Mouse (Mus musculus) thymus, postnatal 10 days (tissue): ENCODE data around the gene Fyn.

ENCODE experiments used
- DNase-seq, 2 experiments: peaks; one replicate each; pipeline ENCODE4 v3.0.0; 2021; ENCODE audit warnings: low spot score in 2 of 2

Fyn gene

DNA sequence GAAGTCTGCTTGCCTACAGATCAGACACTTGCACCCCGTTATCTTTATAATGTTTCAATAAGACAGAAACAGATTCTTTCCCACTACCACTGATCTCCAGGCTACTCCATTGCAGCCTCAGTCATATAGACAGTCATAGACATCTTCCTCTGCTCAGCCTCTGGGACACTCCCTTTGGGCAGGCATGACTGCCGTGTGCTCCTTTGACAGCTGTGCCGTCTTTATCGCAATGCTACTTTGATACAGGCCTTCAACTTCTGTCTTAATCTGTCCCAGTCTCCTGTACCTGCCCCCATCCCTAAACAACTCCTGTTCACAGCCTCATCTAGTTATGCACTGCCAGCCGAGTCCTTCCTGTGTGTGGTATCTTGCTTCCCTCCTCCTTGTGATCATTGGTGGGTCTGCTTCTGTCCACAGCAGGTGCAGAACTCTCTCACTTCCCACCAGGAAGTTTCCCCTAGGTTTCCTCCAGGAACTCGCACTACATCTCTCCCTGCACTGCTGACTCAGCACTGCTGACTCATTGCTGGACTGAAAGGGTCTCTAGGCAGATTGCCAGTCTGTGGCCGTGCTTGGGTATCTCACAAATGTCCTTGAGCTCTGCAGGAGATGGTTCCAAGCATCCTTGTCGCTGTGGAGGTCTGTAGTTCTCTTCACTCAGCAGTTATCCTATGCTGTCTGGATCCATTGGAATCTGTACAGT lies 43.4 kb downstream of the Fyn start:
- no peak for DNase-seq

DNA sequence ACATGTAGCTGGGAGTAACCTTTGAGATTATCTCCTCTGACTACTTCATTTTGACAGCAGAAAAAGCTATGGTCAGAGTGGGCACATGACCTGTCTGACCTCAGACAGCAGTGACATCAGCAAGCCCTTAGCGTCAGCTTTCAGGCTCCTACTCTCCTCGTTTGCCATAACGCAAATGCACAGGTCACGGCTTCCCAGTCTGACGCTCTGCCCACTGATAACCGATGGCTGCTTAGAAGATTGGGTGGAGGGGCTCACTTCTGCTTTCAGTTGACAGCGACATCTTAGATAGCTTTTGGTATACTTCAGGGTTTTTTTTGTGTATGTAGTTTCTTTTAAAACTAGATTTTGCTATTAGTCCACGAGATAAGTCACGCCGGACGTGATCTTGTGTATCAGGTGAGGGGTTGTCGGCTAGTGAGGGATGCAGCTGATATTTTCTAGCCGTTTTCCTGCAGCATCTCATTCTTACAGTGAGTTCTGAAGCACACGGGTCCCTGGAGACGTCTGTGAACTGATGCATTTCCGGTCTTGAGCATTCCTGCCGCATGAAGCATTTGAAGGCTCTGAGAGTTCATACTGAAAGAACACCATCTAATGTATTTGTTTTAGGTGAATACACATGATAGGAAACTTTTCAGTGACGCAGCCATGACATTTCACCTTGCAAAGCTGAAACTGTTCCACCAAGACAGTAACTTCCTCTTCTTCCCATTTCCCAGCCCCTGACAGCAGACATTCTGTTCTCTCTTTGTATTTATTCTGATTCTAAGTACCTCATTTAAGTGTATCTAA lies 44.4 kb downstream of the Fyn start:
- DNase-seq = no peak

DNA sequence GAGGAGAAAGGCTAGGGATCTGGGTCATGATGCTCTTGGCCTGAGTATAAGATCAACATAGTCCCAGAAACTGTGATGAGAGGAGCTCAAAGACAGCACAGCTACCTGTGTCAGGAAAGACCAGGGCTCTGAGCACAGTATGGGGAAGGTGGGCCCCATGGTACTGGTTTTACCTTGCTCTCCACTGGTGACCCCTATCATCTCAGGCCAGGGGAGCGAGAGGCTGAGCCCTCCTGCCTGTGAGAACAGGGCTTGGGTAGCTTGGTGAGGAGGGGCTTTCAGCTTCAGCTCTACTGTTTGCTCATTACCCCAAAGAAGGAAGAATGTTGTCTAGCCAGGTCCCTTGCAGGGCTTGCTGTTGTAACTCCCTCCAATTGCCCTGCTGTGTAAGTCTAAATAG lies 45.4 kb downstream of the Fyn start:
- DNase-seq = no peak

DNA sequence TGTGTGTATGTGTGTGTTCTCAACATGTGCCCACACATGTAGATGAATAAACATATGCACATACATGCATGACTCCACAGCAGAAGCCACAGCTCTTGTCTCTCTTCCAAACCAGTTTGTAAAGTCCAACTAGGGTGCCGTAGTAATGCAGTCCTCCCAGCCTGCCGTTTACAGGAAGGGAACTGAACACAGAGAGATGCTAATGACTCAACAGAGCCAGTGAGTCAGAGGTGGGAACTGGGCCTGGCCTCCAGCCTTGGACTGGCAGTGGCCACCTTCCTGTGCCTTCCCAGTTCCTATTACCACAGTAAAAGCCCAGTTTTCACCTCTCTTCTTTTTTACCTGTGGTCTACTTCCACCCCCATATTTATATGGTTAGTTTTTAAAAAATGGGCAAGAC lies 46.9 kb downstream of the Fyn start:
- no peak for DNase-seq

DNA sequence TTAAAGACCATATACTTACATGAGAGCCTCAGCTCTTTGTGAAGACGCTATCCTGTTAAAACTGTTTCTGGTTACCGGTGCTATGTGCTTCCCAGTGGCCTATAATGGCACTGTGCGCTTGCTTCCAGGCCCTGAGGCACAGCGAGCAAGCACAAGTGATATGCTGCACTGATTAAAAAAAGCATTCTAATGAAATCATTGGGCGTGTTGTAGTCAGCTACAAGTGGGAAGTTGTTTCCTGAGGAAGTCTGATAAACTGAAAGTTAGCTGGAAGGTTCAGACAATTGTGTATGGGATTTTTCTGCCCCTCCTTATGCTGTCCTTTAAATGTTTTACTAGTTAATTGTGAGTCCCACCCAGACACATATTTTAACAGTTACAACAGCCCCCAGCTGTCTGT lies 49.0 kb downstream of the Fyn start:
- DNase-seq = no peak

DNA sequence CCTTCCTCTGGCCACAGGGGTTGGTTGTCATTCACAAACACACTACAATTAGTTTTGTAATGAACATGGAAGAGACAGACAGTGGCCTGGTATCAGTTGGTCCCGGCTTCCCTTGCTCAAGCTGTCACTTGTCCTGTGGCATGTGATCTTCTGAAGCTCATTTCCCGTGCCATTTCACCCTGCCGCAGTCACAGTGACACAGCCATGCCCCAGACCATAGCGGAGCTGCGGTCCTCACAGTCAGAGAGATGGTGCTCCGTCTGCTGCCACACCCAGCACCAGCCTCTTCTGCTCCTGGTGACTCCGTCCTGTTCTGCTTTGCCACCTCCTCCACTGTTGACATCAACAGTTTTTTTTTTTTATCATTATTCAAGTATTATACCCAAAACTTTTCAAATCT lies 49.7 kb downstream of the Fyn start:
- DNase-seq = no peak

DNA sequence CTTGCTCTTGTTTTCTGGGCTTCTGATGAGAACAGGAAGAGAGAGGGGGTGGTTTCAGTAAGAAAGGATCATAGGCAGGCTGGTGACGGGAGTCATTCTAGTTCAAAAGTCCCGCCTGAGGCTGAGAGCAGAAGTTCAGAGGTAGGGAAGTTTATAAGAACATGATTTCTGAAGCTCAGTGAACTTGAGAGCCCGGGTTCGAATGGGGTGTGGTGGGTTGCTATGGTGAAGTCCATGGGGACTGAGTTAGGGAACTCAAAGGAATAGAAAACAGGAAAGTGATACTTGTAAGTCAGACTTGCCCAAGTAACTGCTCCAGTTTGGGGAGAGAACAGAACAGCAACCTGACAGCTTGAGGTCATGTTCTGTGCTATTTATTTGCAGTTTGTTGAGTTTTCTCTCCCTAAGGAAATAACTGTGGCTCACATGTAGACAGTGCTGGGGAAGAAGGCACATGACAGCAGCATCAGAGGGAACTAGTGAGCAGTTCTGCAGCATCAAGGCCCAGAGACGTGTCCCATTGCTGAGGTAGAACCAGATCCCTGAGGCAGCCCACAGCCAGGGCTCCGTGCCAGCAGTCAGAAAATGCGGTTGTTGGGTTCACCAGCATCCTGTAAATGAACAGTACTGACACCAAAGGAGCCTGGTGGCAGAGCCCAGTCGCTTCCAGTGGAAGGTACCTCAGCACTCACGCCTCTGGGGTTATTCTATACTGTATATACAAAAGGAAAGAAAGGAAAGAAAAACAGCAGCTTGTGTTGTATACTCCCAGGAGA lies 52.4 kb downstream of the Fyn start:
- peak in 1 of 2 experiments; percentile 20 for DNase-seq

DNA sequence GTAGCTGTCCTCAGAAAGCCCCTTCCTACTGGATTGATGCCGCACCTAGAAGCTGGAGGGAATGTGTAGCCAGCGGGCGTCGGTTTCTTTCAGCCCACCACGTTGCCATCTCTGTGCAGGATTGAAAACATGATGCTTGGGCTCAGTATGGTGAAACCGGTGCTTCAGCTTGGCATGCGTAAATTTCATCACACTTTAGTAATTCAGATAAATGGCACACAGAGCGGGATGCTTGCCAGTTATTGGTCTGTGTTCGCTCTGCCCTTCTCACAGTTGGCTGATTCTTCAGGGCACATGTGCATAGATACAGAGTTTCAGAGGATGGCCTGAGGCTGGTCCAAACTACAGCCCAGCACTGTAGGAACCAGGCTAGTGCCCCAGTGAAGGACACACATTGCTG lies 53.1 kb downstream of the Fyn start:
- no peak for DNase-seq

DNA sequence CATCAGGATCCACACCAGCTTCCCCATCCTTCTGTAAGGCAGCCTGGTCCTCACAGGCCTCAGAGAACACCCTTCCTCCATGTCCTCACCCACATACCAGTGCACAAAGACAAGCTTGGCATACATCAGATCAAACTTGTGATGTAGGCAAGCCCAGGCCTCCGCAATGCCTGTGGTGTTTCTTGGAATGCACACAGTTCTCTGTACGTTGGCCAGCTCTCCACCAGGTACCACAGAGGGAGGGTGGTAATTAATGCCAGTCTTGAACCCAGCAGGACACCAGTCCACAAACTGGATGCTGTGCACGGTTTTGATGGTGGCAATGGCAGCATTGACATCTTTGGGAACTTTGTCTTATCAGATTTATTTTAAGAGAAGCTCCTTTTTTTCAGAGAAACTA lies 56.0 kb downstream of the Fyn start:
- DNase-seq = no peak

DNA sequence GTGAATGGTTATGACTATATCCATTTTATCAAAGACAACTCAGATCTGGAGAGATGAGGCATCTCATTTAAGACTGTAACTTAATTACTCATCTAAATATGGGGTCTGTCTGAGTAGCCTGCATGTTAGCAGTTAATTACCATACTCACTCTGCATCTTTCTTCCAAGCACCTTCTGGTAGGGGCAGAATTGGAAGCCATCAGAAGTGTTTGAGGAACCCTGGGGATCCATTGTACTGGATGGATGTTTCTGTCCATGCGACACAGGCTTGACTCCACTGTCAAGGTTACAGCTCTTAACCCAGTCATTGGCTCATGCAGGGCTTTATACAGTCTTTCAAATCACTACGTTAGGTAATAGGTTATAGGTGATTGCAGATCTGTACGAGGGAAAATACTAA lies 57.4 kb downstream of the Fyn start:
- DNase-seq = no peak

DNA sequence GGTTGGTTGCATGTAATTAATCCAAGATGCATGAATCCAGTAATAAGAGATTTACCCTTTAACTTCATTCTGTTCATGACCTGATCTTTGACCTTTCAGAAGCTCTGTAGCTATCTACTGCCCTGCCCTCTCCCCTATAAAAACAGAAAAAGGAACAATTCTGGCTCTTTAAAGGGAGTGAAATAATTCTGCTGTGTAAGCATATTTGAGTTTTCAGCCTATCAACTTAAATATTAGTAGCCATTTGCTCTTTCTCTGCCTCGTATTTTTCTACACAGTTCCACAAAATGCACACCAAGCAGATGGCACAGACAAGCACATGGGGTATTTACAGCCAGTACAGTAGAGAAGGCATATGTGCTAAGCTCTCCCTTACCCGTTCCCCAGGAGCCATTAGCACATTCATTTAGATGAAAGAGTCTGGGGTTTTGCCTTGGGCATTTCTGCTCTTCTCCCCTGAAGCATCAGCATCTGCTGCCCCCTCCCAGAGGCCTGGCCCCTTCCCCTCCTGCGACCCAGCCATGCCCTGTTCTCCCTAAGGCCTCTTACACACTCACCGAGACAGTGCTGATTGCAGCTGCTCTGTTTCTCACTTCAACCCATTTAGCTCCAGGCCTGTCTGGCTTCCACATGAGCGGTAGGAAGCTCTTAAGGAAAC lies 58.3 kb downstream of the Fyn start:
- DNase-seq = no peak

DNA sequence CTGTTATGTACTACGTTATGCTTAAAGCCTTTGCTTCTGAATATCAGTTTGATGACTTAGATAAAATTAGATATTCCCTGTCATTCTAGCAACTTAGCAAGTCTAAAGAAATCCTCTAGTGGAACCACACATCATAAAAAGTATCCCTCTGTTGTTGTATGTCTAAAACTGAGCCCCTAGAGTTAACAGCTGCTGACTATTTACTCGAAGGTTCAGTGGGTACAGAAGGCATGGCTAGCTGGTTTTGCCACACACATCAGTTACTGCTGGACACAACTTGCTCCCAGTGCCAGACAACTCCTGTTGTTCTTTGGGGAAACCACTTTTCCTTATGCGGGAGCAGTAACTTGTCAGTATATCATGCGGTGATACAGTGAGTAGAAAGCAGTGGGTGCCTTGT lies 61.0 kb downstream of the Fyn start:
- DNase-seq = no peak

DNA sequence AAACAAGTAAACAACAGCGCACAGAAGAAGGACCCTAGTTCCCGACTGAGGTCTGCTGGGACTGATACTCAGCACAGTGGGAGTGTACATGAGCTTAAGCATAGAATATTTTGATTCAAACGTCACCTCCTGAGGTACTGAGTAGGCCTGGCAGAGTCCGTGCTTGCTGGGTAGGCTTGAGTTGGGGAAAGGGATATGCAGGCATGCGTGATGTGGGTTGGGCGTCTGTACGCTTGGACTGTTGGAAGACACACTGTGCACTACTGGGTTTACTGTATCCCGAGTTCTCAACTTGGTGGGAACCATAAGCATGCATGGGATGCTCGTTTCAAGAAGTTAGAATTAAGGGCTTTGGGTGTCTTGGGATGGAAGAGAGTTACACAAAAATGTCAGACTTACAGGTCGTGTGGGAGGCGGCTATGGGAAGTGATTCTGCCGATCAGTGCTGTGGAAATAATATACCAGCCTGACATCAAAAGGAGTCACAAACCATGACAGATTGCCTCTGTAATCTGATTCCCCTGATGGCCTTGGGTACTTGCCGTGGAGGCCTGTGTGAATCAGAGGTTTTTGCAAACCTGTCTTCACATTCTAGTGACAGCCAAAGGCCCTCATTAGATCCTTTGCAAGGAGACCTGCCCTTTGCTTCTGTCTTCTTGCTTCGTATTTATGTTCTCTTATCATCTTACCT lies 61.6 kb downstream of the Fyn start:
- no peak for DNase-seq

DNA sequence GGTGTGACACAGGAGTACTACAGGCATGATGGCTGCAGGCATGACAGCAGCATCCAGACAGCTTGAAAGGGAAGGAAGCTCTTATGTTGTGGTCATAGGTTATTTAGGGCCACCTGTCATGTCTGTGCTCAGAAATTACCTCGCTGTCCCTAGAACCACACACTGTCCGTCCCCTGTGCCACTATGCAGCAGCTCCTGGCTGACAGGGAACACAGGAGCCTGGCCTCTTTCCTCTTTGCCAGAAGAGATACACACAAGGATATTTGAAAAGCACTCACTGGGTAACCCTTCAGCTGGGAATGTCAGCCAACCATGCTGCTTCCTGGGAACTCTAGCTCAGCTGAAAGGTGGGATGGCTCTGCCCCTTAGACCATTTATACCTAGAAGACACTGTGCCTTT lies 62.6 kb downstream of the Fyn start:
- no peak for DNase-seq

DNA sequence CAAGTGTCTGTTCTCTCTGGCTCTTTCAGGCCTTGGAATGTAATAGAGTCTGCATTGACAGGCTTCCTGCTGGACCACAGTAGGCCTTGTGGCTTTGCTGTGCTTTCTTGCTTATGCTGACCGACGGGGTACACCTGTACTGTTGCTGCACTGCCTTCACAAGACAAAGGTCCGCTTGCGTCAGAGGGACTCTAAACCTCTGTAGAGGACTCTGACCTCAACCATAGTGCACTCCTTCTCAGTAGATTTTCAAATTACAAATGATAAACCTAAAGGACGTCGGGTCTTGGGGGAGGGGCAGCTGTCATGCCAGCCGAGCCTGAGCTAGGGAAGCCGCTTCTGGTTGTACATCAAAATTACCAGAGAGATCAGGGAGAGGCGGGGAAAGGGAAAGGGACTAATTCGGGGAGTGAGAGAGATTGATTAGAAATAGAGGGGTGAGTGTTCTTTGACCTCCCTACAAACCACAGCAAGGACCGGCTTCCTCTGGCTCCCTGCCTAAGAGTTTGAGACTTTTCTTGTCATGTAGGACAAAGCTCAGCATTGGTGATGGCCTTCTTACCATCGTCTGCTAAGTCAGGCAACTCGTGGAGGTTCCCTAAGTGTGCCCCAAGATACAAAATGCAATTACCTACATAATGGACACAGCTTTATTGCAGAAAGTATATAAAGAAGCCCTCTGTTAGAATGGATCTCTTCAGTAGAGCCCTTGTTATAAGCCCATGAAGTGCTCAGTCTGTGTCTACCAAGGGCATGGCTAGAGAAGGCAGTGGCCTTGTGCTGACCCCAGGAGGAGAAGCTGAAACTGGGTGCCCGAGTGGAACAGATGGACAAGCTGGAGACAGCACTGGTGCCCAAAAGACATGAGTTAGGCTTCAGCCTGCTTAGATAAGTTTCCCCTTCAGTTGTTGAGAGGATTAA lies 64.3 kb downstream of the Fyn start:
- no peak for DNase-seq

DNA sequence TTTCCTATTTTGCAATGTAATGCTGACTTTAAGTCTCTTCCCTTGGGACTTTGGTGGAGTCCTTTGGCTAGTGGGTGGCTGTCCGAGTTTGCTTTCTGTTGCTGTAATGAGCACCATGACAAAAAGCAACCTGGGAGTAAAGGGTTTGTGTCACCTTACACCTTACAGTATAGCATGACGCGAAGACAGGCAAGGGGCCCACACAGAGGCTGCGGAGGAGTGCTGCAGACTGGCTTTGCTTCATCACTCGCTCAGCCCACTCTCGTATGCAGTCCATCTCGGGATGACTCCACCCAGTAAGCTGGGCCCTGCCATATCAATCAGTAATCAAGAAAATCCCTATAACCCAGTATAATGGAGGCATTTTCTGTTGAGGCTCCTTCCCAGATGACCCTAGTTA lies 65.2 kb downstream of the Fyn start:
- no peak for DNase-seq

DNA sequence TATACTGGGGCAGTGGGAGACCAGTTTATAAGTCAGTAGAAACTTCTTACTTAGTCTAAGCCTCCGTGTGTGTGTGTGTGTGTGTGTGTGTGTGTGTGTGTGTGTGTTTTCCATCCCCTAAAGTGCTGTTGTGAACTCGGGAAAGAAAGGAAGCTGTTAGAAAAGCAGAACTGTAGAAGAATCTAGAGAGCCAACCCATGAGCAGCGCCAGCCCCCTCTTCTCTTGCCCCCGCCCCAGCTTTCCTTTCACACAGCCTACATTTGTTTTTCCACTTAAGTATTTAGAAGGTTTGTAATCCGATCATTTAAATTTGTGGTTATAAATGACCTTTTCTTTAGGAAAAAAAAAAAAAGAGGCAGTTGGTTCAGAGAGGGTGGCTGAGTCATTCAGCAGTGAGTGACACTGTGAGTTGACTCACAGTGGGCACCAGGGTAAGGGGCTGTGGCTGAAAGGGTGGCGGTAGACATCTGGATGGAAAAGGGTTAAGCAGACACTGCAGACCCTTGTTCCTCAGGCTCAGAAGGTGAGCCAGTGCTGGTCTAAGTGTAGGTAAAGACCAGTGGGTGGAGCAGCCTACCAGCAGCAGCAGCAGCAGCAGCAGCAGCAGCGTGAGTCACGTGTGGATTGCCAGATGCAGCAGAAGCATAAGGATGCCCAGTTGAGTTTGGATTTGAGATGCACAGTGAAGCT lies 66.2 kb downstream of the Fyn start:
- DNase-seq = no peak

DNA sequence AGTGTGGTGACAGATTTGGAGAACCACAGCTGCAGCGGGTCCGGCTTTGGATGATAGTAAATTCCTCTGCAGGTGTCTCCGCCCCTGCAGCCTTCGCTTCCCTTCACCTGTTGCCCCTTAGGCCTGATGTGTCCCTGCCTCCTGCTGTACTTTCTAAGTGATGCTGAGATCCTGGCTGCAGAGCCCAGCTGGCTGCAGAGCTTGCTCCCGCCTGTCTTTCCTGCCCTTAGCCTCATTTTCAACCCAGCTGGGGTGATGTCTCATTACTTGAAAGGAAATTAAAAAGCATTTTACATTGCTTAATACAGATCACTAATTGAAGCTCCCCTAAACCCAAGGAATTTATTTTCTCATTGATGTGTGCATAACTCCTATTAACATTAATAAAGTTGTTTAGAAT lies 70.2 kb downstream of the Fyn start:
- DNase-seq = no peak

DNA sequence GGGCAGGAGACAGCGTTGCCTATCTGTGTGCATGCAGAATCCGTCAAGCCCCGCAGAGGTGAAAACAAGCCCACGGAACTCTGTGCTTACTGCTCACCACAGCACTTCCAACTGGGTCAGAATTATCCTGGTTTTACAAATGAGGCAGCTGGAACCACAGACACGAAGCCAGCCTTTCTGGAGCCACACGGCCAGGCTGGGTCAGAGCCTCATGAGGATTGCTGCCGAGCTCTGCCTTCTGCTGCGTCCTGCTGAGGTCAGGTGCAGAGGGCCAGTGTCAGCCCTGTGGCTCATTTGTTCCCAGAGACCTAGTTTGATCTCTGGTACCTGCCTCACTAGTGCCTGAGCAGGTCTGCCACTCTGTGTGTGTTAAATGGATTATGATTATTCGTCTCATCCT lies 71.9 kb downstream of the Fyn start:
- DNase-seq = no peak

DNA sequence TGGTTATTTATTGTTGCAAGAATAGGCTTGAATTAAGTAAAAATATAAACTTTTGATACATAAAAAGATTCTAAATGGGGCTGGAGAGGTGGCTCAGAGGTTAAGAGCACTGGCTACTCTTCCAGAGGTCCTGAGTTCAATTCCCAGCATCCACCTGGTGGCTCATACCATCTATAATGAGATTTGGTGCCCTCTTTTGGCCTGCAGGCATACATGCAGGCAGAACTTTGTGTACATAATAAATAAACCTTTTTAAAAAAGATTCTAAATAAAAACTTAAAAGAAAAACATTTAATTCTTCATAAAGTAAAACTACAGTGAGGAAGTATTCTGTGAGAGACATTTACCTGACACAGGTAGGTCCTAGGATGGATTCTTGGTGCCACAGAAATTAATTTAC lies 73.0 kb downstream of the Fyn start:
- no peak for DNase-seq
